Mouse (Mus musculus) layer of hippocampus, postnatal 25 days (tissue): ENCODE measurements at regions not wholly inside any gene's neighbourhood (a gene's known extent, or its start where the extent isn't known, plus 50 kb on each side); places are given as distances from the start of the nearest gene placed in this dataset.
"Not testable (repeated sequence)": the region's sequence is repeated elsewhere in the genome, so short reads cannot be mapped to it uniquely, and the experiment has no call there.

Source experiments
- DNase-seq, 2 experiments: peaks; one replicate each; pipeline ENCODE4 v3.0.0; 2022; ENCODE audit warnings: mixed read lengths in 2 of 2, low spot score in 1 of 2; ENCODE audit errors: extremely low spot score in 1 of 2

GRCm38 (mm10) chr17:10150403-10150689 is 169.3 kb downstream of the Qk start:
- DNase-seq: not testable (repeated sequence)

- DNase-seq: no peak
These were observed 169.8 kb downstream of the Qk start for GRCm38 (mm10) chr17:10149682-10150402.

GRCm38 (mm10) chr17:10147106-10147505 is 172.5 kb downstream of the Qk start:
- DNase-seq: no peak

- no peak for DNase-seq
These were observed 173.1 kb downstream of the Qk start for GRCm38 (mm10) chr17:10146576-10146975.

DNA sequence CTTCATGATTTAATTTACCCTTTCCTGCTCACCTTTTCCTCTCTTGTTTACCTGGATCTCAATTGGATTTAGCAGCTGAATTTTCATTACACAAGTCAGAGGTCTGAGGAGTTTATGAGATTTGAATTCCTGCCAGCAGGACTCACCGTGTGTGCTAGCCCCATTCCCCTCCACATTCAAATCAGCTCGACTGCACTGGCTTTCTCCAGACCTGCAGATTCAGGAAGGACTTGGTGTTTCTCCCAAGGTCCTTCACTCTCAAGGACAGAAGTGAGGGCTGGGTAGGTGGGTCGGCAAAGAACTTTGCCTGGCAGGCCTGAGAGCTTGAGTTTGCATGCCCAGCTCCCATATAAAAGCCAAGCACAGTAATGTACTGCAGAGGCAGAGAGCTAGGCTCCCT is 180.8 kb downstream of the Qk start:
- DNase-seq: no peak

DNA sequence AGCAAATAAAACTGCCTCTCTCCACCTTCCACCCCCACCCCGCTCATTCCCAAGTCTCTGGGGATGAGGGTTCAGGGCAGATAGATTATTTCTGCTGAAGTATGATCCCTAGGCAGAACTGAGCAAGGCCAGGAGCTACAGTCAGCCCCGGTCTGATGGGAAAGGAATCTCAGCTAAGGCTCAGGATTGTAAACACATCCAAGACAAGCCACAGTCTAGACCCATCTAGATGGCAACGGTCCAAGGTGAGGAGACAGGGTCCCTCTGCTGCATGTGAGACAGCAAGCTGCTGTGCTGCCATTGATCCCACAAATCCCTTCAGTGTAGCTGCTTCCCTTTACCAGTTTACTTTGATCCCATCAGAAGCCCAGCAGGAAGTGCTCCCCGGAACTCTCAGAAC is 181.3 kb downstream of the Qk start:
- no peak for DNase-seq

- DNase-seq: no peak
These were observed 184.5 kb downstream of the Qk start for GRCm38 (mm10) chr17:10135111-10135510.

GRCm38 (mm10) chr17:10128591-10128990 is 191.1 kb downstream of the Qk start:
- no peak for DNase-seq

DNA sequence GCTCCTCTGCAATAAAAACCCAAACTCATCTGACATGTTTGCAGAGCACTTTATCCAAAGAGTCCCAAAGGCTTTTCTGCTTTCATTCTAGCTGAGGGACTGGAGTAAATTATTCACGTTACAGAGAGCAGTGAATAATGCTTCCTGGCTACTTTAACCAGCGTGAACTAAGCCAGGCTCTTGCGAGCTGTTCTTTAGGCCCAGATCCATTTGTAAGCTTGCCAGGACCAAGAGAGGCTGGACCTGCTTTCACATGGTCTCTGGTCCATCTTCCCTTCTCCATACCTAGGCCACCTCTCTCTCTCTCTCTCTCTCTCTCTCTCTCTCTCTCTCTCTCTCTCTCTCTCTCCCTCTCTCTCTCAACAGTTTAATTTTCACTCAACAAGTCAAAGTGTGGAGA is 197.2 kb downstream of the Qk start:
- DNase-seq: no peak

- DNase-seq: no peak
These were observed 207.5 kb downstream of the Qk start for GRCm38 (mm10) chr17:10112118-10112517.

DNA sequence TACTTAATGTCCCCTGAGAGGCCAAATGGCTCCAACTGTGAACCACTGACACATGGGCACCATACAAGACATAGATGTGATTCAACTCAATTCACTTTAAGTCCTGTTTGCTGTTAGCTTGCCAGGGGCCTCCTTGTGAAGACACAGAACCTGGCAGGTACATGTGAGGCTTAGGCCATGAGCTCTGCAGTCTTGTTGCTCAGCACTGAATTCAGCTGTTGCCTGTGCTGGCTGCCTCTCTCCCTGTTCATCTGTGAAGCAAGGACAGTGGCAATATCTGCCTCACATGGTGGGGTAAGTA is 209.3 kb downstream of the Qk start:
- DNase-seq: no peak

DNA sequence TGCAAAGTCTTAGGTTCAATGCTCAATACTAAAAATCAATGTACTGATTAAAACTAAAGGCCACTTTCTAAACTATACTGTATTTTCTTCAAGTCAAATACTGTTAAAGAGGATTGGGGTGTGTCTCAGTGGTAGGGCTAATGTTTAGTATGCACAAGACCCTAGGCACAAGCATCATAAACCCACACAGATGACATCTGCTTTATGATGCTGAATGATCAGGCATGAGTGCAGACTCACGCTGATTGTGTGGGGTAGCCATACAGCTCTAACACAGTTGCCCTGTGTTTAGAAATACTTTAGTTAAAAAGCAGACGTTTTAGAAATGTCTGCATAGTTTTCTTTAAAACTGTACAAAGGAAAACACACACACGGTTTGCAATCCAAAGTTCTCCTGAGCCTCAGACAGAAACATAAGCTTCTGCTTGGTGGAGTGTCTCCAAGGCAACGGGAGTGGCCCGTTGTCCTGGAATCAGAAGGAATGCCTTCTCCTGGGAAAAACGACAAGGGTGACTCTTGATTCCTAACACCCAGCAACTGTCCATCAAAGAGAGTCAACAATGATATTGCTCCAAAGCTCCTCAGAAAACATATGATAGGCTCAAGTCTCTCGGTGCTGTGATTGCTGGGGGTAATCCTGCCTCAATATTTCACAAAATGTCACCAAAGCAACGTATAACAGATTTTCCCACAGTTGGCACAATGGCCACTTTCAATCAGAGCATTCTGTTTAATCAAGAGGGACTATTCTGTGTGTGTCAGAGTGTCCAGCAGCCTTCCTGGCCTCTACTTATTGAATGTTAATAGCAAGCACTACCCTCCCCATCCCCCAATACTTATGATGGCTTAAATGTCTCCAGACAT is 209.9 kb downstream of the Qk start:
- no peak for DNase-seq

- DNase-seq: no peak
These were observed 214.4 kb downstream of the Qk start for GRCm38 (mm10) chr17:10105299-10105698.

DNA sequence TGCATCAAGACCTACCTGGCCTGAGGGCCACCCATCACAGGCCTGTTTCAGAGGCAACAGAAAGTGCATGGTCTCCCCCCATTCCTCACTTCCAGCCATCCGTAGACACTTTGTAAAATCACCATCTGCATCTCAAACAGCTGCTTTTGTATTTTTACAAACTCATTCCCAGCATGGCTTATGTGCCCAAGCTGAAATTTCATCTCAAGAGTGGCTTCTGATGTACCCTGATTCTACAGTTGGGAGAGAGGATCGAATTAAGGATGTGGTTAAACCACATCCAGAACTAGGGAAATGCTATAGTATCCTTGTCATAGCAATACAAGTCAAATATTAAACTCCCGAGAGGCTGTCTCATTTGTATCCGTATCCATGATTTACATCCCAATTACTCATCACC is 221.5 kb downstream of the Qk start:
- no peak for DNase-seq

- DNase-seq: no peak
These were observed 222.0 kb downstream of the Qk start for GRCm38 (mm10) chr17:10097691-10098090.

GRCm38 (mm10) chr17:10095841-10096301 is 223.8 kb downstream of the Qk start:
- DNase-seq: no peak

DNA sequence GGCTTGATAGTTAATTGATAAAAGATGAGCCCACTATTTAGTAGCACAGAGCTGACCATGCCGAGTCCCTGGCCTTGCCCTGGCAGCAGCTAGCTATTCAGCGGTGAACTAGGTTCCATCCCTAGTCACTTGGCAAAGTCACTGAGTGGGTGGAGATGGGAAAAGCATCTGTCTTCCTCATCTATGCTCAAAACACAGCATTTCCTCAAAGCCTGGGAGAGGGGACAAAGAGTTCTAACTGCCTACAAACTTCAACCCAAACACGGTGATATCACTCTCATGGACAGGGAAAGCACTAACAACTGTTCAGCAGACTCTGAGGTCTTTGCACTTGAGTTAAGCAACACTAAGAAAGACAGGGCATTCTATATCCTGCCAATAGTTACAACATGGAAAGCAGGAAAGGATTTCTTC is 225.5 kb downstream of the Qk start:
- DNase-seq: no peak

DNA sequence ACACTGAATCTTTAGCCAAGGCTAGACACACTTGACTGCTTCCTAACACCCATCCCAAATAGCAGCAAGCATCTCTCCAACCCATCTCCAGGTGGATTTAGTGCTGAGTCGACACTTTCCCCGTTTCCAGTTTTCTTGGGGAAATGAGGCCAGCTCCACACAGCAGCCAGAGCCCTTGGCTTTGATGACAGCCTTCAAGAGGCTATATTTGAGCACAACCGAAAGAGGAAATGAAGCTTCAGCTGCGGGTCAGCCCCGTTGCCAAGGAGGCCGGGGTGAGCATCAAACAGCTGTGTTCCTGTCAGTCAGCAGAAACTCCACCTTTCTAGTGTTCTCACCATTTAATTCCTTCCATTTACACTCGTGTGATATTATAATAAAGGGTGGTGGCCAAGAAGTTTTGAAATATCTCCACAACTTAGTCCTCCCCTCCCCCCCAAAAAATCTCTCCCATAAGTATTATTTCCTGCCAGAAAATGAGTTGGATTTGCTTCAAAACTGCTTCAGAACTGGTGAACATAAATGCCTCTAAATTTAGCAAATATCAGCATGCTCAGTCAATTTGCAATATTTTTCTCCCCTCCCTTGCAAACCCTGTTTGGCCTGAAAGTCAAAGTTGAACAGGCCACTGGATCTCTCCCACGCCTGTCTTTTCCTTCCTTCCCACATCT is 226.1 kb downstream of the Qk start:
- DNase-seq: no peak

- DNase-seq: no peak
These were observed 232.3 kb downstream of the Qk start for GRCm38 (mm10) chr17:10087192-10087886.

DNA sequence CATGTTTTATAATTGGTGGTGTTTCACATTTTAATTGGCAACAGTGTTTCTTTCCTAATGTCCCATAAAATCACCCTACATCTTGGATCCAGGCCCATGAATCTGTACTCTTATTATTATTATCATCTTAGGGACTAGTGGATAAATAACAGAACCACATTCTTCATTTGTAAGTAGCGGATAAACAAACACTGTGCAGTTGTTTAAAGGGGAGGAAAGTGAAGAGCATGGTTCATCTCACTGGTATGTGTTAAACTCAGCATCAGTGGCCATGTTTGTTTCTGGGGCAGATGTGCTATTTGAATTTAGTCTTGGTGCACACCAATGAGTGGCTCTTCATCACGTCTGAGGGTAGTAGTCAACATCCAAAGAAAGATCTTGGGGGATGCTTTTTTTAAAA is 233.1 kb downstream of the Qk start:
- no peak for DNase-seq

GRCm38 (mm10) chr17:10086132-10086531 is 233.5 kb downstream of the Qk start:
- no peak for DNase-seq
